Mouse (Mus musculus) monocyte, adult 2 months (primary cell): ENCODE data around the gene Ergic1.
A peak's percentile ranks its signal among the peaks of the same experiment; 100 is the strongest.

Experiments
- DNase-seq, 2 experiments: peaks; one replicate each; pipeline ENCODE4 v3.0.0; 2022; ENCODE audit warnings: low spot score in 2 of 2, low read depth in 1 of 2

Gene Ergic1

GRCm38 (mm10) chr17:26598845-26599244 is 37.6 kb downstream of the Ergic1 start:
- DNase-seq: no peak

- DNase-seq: no peak
Measured at GRCm38 (mm10) chr17:26600913-26601447, 39.7 kb downstream of the Ergic1 start.

GRCm38 (mm10) chr17:26601514-26601913 is 40.2 kb downstream of the Ergic1 start:
- DNase-seq: no peak

- DNase-seq: no peak
Measured at GRCm38 (mm10) chr17:26601926-26602325, 40.6 kb downstream of the Ergic1 start.

GRCm38 (mm10) chr17:26602371-26602885 is 41.1 kb downstream of the Ergic1 start:
- DNase-seq: no peak

GRCm38 (mm10) chr17:26603311-26603710 is 42.0 kb downstream of the Ergic1 start:
- DNase-seq: no peak

- DNase-seq: peak; percentile 64 to 71
Measured at GRCm38 (mm10) chr17:26605636-26606035, 44.3 kb downstream of the Ergic1 start.

- DNase-seq: no peak
Measured at GRCm38 (mm10) chr17:26606516-26606915, 45.2 kb downstream of the Ergic1 start.

GRCm38 (mm10) chr17:26608348-26608747 is 47.1 kb downstream of the Ergic1 start:
- no peak for DNase-seq

- no peak for DNase-seq
Measured at GRCm38 (mm10) chr17:26608877-26609276, 47.6 kb downstream of the Ergic1 start.

GRCm38 (mm10) chr17:26609820-26610219 is 48.5 kb downstream of the Ergic1 start:
- no peak for DNase-seq

GRCm38 (mm10) chr17:26611328-26611727 is 50.0 kb downstream of the Ergic1 start:
- no peak for DNase-seq

GRCm38 (mm10) chr17:26611918-26612317 is 50.6 kb downstream of the Ergic1 start:
- no peak for DNase-seq

GRCm38 (mm10) chr17:26614286-26614685 is 53.0 kb downstream of the Ergic1 start:
- no peak for DNase-seq

GRCm38 (mm10) chr17:26614708-26615486 is 53.6 kb downstream of the Ergic1 start:
- DNase-seq: no peak

- no peak for DNase-seq
Measured at GRCm38 (mm10) chr17:26616696-26617095, 55.4 kb downstream of the Ergic1 start.

GRCm38 (mm10) chr17:26618498-26618897 is 57.2 kb downstream of the Ergic1 start:
- DNase-seq: no peak

- DNase-seq: no peak
Measured at GRCm38 (mm10) chr17:26619577-26619976, 58.3 kb downstream of the Ergic1 start.

- no peak for DNase-seq
Measured at GRCm38 (mm10) chr17:26620292-26620691, 59.0 kb downstream of the Ergic1 start.

- DNase-seq: no peak
Measured at GRCm38 (mm10) chr17:26620786-26621766, 59.8 kb downstream of the Ergic1 start.

GRCm38 (mm10) chr17:26621912-26622311 is 60.6 kb downstream of the Ergic1 start:
- DNase-seq: no peak
